Mouse (Mus musculus) liver, adult 2 months (tissue): ENCODE results near the gene Pwwp2b. TPM values are rescaled to one million over a fixed set of nuclear protein-coding genes. Genes with fewer than 3 reads are reported as not detected.
A peak's percentile ranks its signal among the peaks of the same experiment; 100 is the strongest.

Experiments used
- DNase-seq: peaks from one replicate; pipeline ENCODE4 v3.0.0-alpha.2; 2011; ENCODE audit warnings: low read depth, low spot score; ENCODE audit errors: extremely low read depth
- H3K27ac ChIP-seq: fragments of 200-500 bp; replicated peaks from 2 replicates; pipeline ENCODE4 v1.5.1; 2012; ENCODE audit warnings: low read depth, mild to moderate bottlenecking, control low read depth, inconsistent platforms, low read length; ENCODE audit not compliant: insufficient read depth
- H3K27me3 ChIP-seq: fragments of 200-500 bp; 2 replicates; pipeline ENCODE4 v1.6.1; 2012; ENCODE audit warnings: mild to moderate bottlenecking, moderate library complexity, low read length, inconsistent platforms; ENCODE audit not compliant: control insufficient read depth, insufficient read depth
- H3K36me3 ChIP-seq: fragments of 200-500 bp; 2 replicates; pipeline ENCODE4 v1.6.1; 2012; ENCODE audit warnings: low read length, inconsistent platforms; ENCODE audit not compliant: control insufficient read depth, insufficient read depth
- H3K4me1 ChIP-seq: fragments of 200-500 bp; 2 replicates; pipeline ENCODE4 v1.6.1; 2011; ENCODE audit warnings: low read length; ENCODE audit not compliant: control insufficient read depth, insufficient read depth
- H3K4me3 ChIP-seq: fragments of 200-500 bp; 2 replicates; pipeline ENCODE4 v1.5.1; 2011; ENCODE audit warnings: low read depth, mild to moderate bottlenecking, control low read depth, low read length, moderate library complexity; ENCODE audit not compliant: insufficient read depth
- H3K79me2 ChIP-seq: fragments of 200-500 bp; 2 replicates; pipeline ENCODE4 v1.6.1; 2012; ENCODE audit warnings: inconsistent platforms, mild to moderate bottlenecking, low read length, moderate library complexity; ENCODE audit not compliant: control insufficient read depth, insufficient read depth
- H3K9ac ChIP-seq: fragments of 200-500 bp; 2 replicates; pipeline ENCODE4 v1.6.1; 2012; ENCODE audit warnings: low read depth, mild to moderate bottlenecking, control low read depth, inconsistent platforms, low read length
- CTCF ChIP-seq: fragments of 200-500 bp; IDR thresholded peaks from 2 replicates; pipeline ENCODE4 v1.5.1; 2011; ENCODE audit warnings: low read depth, low read length, control low read depth
- POLR2A ChIP-seq: fragments of 200-500 bp; IDR thresholded peaks from 2 replicates; pipeline ENCODE4 v1.6.1; 2011; ENCODE audit warnings: low read length, control low read depth; ENCODE audit not compliant: insufficient read depth; ENCODE audit errors: extremely low read depth
- WGBS: fragments of 180-500 bp; shearing (Covaris S2); methylation state at CpG from one replicate; pipeline ENCODE4 v1.1.7; 2018; 5-methylcytosine and 5-hydroxymethylcytosine counted together
- polyA plus RNA-seq: library from polyadenylated mRNA; depleted of rRNA; stranded (reverse); fragments of >200 nt; gene quantifications from 2 replicates; pipeline ENCODE4 v1.2.3, GENCODE M21; 2012
- total RNA-seq: library from RNA; depleted of rRNA; stranded (reverse); fragments of >200 nt; gene quantifications from 2 replicates; pipeline ENCODE4 v1.2.3, GENCODE M21; 2014

The Pwwp2b gene
- total and polyA plus RNA-seq, 2 experiments: 0.65 to 2.1 TPM

- H3K36me3 ChIP-seq: no peaks in the 10 kb centered on the region
- WGBS: 38% methylated on average over 8 of the region's 8 CpGs
- H3K9ac ChIP-seq: no peak overlapping the region
- TF ChIP-seq CTCF (peak; percentile 97), POLR2A (no peak)
- peak; percentile 8 for DNase-seq
- H3K27me3 ChIP-seq: no peaks in the 10 kb centered on the region
- no peaks in the 10 kb centered on the region for H3K4me1 ChIP-seq
- H3K79me2 ChIP-seq: no peaks in the 10 kb centered on the region
- no peak overlapping the region for H3K27ac ChIP-seq
- H3K4me3 ChIP-seq: no peak overlapping the region
Observed at GRCm38 (mm10) chr7:139299424-139299823, 51.1 kb downstream of the Pwwp2b start.

- Histone ChIP-seq H3K36me3 (no peaks in the 10 kb centered on the region), H3K9ac (no peak overlapping the region), H3K27me3 (no peaks in the 10 kb centered on the region), H3K27ac (no peak overlapping the region), H3K4me1 (no peaks in the 10 kb centered on the region), H3K79me2 (no peaks in the 10 kb centered on the region), H3K4me3 (no peak overlapping the region)
- DNase-seq: no peak
- 58% methylated on average over 7 of the region's 7 CpGs for WGBS
- TF ChIP-seq CTCF (no peak), POLR2A (no peak)
Observed at GRCm38 (mm10) chr7:139300423-139300822, 52.1 kb downstream of the Pwwp2b start.

DNA sequence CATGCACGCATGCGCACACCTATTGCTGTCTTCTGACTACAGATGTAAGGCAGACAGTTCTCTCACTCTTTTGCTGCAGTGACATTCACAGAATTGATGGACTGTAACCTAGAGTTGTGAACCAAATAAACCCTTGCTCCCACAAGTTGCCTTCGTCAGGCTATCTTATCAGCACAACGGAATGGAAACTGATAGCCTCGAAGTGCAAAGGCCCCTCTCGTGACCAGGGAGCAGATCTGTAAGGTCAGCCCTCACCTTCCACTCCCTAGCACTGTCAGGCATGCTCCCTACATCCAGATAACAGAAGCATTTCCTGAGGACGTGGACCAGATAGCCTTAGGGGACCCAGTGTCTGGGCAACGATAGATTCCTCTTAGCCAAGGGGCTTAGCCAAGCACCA, 53.2 kb downstream of the Pwwp2b start:
- no peak for DNase-seq
- Histone ChIP-seq H3K27ac (no peak overlapping the region), H3K79me2 (no peaks in the 10 kb centered on the region), H3K4me1 (no peaks in the 10 kb centered on the region), H3K9ac (no peak overlapping the region), H3K36me3 (no peaks in the 10 kb centered on the region), H3K27me3 (no peaks in the 10 kb centered on the region), H3K4me3 (no peak overlapping the region)
- 64% methylated on average over 8 of the region's 8 CpGs for WGBS
- no peak for TF ChIP-seq POLR2A
- no peak for TF ChIP-seq CTCF

GRCm38 (mm10) chr7:139302314-139302713, 54.0 kb downstream of the Pwwp2b start:
- no peaks in the 10 kb centered on the region for H3K4me1 ChIP-seq
- DNase-seq: no peak
- WGBS: 89% methylated on average over 5 of the region's 5 CpGs
- no peak overlapping the region for H3K4me3 ChIP-seq
- H3K79me2 ChIP-seq: no peaks in the 10 kb centered on the region
- TF ChIP-seq CTCF: no peak
- TF ChIP-seq POLR2A: no peak
- H3K27ac ChIP-seq: no peak overlapping the region
- H3K27me3 ChIP-seq: no peaks in the 10 kb centered on the region
- no peak overlapping the region for H3K9ac ChIP-seq
- no peaks in the 10 kb centered on the region for H3K36me3 ChIP-seq

GRCm38 (mm10) chr7:139303280-139304011, 55.2 kb downstream of the Pwwp2b start:
- DNase-seq: peak; percentile 46
- H3K4me3 ChIP-seq: no peak overlapping the region
- peak; percentile 99 for TF ChIP-seq CTCF
- no peak for TF ChIP-seq POLR2A
- H3K27me3 ChIP-seq: no peaks in the 10 kb centered on the region
- H3K9ac ChIP-seq: no peak overlapping the region
- WGBS: 45% methylated on average over 6 of the region's 6 CpGs
- H3K79me2 ChIP-seq: no peaks in the 10 kb centered on the region
- H3K4me1 ChIP-seq: no peaks in the 10 kb centered on the region
- no peaks in the 10 kb centered on the region for H3K36me3 ChIP-seq
- H3K27ac ChIP-seq: no peak overlapping the region

GRCm38 (mm10) chr7:139304322-139304721, 56.0 kb downstream of the Pwwp2b start:
- TF ChIP-seq POLR2A: no peak
- no peak for DNase-seq
- H3K27ac ChIP-seq: no peak overlapping the region
- no peak overlapping the region for H3K9ac ChIP-seq
- WGBS: 41% methylated on average over 5 of the region's 5 CpGs
- no peaks in the 10 kb centered on the region for H3K36me3 ChIP-seq
- no peak overlapping the region for H3K4me3 ChIP-seq
- no peaks in the 10 kb centered on the region for H3K27me3 ChIP-seq
- no peaks in the 10 kb centered on the region for H3K79me2 ChIP-seq
- no peaks in the 10 kb centered on the region for H3K4me1 ChIP-seq
